Mouse (Mus musculus) pancreas, adult 10 weeks (tissue): ENCODE results near the gene Olfr1307. TPM values are rescaled to one million over a fixed set of nuclear protein-coding genes. Genes with fewer than 3 reads are reported as not detected.

Experiments
- polyA plus RNA-seq: library from polyadenylated mRNA; stranded (reverse); fragments of 350-450 nt; fragmentation: Illumina TruSeq; extraction: RNeasy Lipid Tissue Mini Kit (QIAGEN cat#74804); gene quantifications from one replicate; pipeline ENCODE4 v1.2.3, GENCODE M21; 2015; ENCODE audit warnings: low read depth, low replicate concordance; ENCODE audit not compliant: insufficient read depth

The Olfr1307 gene
- not detected for polyA plus RNA-seq

DNA sequence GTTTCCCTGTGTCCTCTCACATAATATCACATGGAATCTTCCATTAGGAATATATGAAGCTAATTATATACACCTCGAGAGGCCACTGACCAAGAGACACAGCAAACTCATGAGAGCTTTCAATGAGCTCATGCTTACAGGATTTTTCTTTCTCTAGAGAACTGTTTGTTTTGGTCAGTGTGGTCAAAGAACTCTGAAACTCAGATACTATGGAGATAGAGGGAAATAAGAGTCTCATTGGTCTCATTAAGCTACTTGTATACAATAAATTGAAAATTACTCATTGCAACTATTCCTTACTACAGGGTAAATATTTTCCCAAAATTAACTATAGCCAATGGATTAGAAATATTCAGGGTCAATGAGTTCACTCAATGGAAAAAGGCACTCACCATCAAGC is at the start of gene Olfr1307:
TSS of gene Olfr1307 (minus strand) at position 101 of the 400 bp plus-strand sequence.

DNA sequence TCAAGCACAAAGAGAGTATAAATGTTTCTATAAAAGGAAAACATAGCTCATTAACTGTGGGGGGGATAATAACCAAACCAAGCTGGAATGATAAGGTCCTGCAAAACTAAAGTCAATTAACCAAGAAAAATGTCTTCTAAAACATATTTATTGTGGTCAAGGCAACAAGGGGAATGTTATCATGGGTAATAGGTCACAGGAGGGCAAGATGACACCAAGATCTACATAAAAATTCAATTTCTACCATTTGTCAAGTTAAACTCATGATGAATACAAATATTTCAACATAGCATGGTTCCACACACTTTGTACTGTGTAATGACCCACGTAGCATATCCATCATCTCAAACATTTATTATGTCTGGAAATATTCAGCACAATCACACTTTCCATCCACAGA is 40.9 kb upstream of the Olfr1307 start, which contains the start of gene Olfr1309:
TSS of gene Olfr1309 (minus strand) at position 101 of the 400 bp plus-strand sequence.

DNA sequence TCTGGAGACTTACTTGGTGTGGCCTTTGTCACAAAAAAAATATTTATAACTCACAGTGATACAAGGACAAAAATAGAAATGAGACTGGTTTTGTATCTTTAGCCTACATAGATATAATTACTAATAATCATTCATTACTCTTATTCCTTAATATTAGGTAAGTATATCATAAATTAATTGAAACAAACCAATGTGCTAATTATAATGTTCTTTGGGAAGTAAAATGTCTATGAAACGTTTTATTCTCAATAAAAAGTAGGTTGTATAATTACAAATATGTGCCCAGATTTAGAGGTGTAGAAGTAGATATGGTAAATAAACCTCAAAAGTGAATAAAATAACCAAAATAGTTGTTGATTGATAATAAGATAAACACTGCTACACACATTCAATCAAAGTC is 15.6 kb upstream of the Olfr1307 start, which contains the start of gene Olfr1308:
TSS of gene Olfr1308 (minus strand) at position 101 of the 400 bp plus-strand sequence.

DNA sequence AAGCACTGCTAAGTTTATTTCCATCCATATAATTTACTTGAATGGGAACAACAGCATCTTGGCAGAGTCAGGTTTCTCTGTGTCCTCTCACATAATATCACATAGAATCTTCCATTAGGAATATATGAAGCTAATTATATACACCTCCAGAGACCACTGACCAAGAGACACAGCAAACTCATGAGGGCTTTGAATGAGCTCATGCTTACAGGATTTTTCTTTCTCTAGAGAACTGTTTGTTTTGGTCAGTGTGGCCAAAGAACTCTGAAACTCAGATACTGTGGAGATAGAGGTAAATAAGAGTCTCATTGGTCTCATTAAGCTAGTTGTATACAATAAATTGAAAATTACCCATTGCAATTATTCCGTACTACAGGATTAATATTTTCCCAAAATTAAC is 33.1 kb downstream of the Olfr1307 start, which contains the start of gene Olfr1306:
TSS of gene Olfr1306 (minus strand) at position 101 of the 400 bp plus-strand sequence.

Other genes starting within 250 kb of the Olfr1307 start
- not detected for gene Olfr1301, start 198.4 kb downstream of the Olfr1307 start, polyA plus RNA-seq
- not detected for gene Olfr1302, start 172.0 kb downstream of the Olfr1307 start, polyA plus RNA-seq
- not detected for gene Olfr1303, start 129.1 kb downstream of the Olfr1307 start, polyA plus RNA-seq
- not detected for gene Olfr1305, start 72.3 kb downstream of the Olfr1307 start, polyA plus RNA-seq
- not detected for gene Olfr1306, start 33.2 kb downstream of the Olfr1307 start, polyA plus RNA-seq
- gene Olfr1308, start 15.5 kb upstream of the Olfr1307 start, polyA plus RNA-seq = not detected
- gene Olfr1309, start 40.8 kb upstream of the Olfr1307 start, polyA plus RNA-seq = not detected
- not detected for gene Olfr1310, start 63.3 kb upstream of the Olfr1307 start, polyA plus RNA-seq
- not detected for gene Olfr1311, start 75.0 kb upstream of the Olfr1307 start, polyA plus RNA-seq
- not detected for gene Olfr1312, start 100.8 kb upstream of the Olfr1307 start, polyA plus RNA-seq
- not detected for gene Olfr1313, start 128.4 kb upstream of the Olfr1307 start, polyA plus RNA-seq
- gene Olfr1314, start 147.3 kb upstream of the Olfr1307 start, polyA plus RNA-seq = not detected
- not detected for gene Olfr1315-ps1, start 166.0 kb upstream of the Olfr1307 start, polyA plus RNA-seq
- not detected for gene Olfr1316, start 185.5 kb upstream of the Olfr1307 start, polyA plus RNA-seq
- not detected for gene Olfr1317, start 190.9 kb upstream of the Olfr1307 start, polyA plus RNA-seq
- gene Olfr1318, start 204.8 kb upstream of the Olfr1307 start, polyA plus RNA-seq = not detected